Mouse (Mus musculus) left cerebral cortex, adult 8-10 months (tissue): ENCODE data around the gene Psmd12. TPM values are rescaled to one million over a fixed set of nuclear protein-coding genes. Genes with fewer than 3 reads are reported as not detected.

ENCODE experiments used
- total RNA-seq, 4 experiments: library from RNA; stranded (reverse); gene quantifications; 2 replicates each; pipeline ENCODE4 v1.2.4; 2022

Psmd12 gene
- total RNA-seq, 4 experiments from 2014 or later = 71.0 to 79.5 (median 71.8) TPM

Other genes with a start within 250 kb of the Psmd12 start
- 10 to 100 TPM; 52.3 to 67.4 (median 59.9) TPM for gene Pitpnc1, start 8.8 kb upstream of the Psmd12 start, total RNA-seq
- 10 to 100 TPM; 41.9 to 52.3 (median 48.0) TPM for gene Helz, start 68.4 kb downstream of the Psmd12 start, total RNA-seq
- gene Cacng1, start 237.0 kb downstream of the Psmd12 start, total RNA-seq = under 1 TPM in 3 of 4 experiments, not detected in 1; 0.30 to 0.59 (median 0.37) TPM